Mouse (Mus musculus): ENCODE results near the gene Casp14. TPM values are rescaled to one million over a fixed set of nuclear protein-coding genes. Genes with fewer than 3 reads are reported as not detected.
"Not testable (repeated sequence)": the region's sequence is repeated elsewhere in the genome, so short reads cannot be mapped to it uniquely, and the experiment has no call there.

Gene Casp14
- total RNA-seq, 2 experiments from 2014 or later: not detected

- DNase-seq: not testable (repeated sequence)
Observed at GRCm38 (mm10) chr10:78666696-78667095, 51.4 kb downstream of the Casp14 start.

- no peak for DNase-seq
Observed at GRCm38 (mm10) chr10:78664546-78664945, 53.5 kb downstream of the Casp14 start.

Other genes starting within 250 kb of the Casp14 start
- gene Olfr1358, start 200.9 kb downstream of the Casp14 start, total RNA-seq (2021): not detected
- gene Ilvbl, start 143.9 kb downstream of the Casp14 start, total RNA-seq (2021): 10 to 100 TPM; 64.9 to 74.5 TPM
- 10 to 100 TPM; 21.4 to 22.0 TPM for gene Syde1, start 126.3 kb downstream of the Casp14 start, total RNA-seq (2021)
- gene Olfr1357, start 100.2 kb downstream of the Casp14 start, total RNA-seq (2021): not detected
- not detected for gene Ccdc105, start 34.8 kb upstream of the Casp14 start, total RNA-seq (2021)
- gene Slc1a6, start 62.2 kb upstream of the Casp14 start, total RNA-seq (2021): under 1 TPM; 0.43 to 0.63 TPM
- not detected for gene Olfr1356, start 133.9 kb upstream of the Casp14 start, total RNA-seq (2021)
- not detected for gene Olfr1355, start 157.2 kb upstream of the Casp14 start, total RNA-seq (2021)
- not detected for gene Olfr1354, start 194.9 kb upstream of the Casp14 start, total RNA-seq (2021)
- not detected for gene Olfr8, start 232.3 kb upstream of the Casp14 start, total RNA-seq (2021)
- gene Olfr1353, start 245.0 kb upstream of the Casp14 start, total RNA-seq (2021): not detected

All from heart, postnatal 4 days (tissue).